Mouse (Mus musculus) spleen, adult 2 months (tissue): ENCODE results near the gene Hist1h3f. TPM values are rescaled to one million over a fixed set of nuclear protein-coding genes. Genes with fewer than 3 reads are reported as not detected.
A peak's percentile ranks its signal among the peaks of the same experiment; 100 is the strongest.

Experiments used
- DNase-seq, 2 experiments: peaks; one replicate each; pipeline versions ENCODE4 v3.0.0 to v3.0.0-alpha.2; 2012 to 2021; ENCODE audit warnings: low spot score in 2 of 2, low read depth in 1 of 2
- H3K27ac ChIP-seq: fragments of 200-500 bp; 2 replicates; pipeline ENCODE4 v1.5.1; 2012; ENCODE audit warnings: low read length, inconsistent platforms; ENCODE audit not compliant: insufficient read depth
- H3K27me3 ChIP-seq: fragments of 200-500 bp; 2 replicates; pipeline ENCODE4 v1.6.1; 2012; ENCODE audit warnings: mild to moderate bottlenecking, moderate library complexity, low read length, inconsistent platforms; ENCODE audit not compliant: control insufficient read depth, insufficient read depth
- H3K36me3 ChIP-seq: fragments of 200-500 bp; 2 replicates; pipeline ENCODE4 v1.6.1; 2012; ENCODE audit warnings: mild to moderate bottlenecking, low read length, inconsistent platforms; ENCODE audit not compliant: control insufficient read depth, insufficient read depth
- H3K4me1 ChIP-seq: fragments of 200-500 bp; 2 replicates; pipeline ENCODE4 v1.6.1; 2011; ENCODE audit warnings: inconsistent platforms; ENCODE audit not compliant: control insufficient read depth, insufficient read depth, insufficient read length
- H3K4me3 ChIP-seq: fragments of 200-500 bp; 2 replicates; pipeline ENCODE4 v1.5.1; 2011; ENCODE audit warnings: mild to moderate bottlenecking, inconsistent platforms; ENCODE audit not compliant: insufficient read depth, insufficient read length; ENCODE audit errors: extremely low read depth
- CTCF ChIP-seq: fragments of 200-500 bp; IDR thresholded peaks from 2 replicates; pipeline ENCODE4 v1.5.1; 2011; ENCODE audit warnings: mild to moderate bottlenecking, inconsistent platforms; ENCODE audit not compliant: insufficient read depth, insufficient read length, insufficient replicate concordance; ENCODE audit errors: extremely low read depth
- POLR2A ChIP-seq: fragments of 200-500 bp; IDR thresholded peaks from 2 replicates; pipeline ENCODE4 v1.6.1; 2011; ENCODE audit warnings: low read depth, low read length, inconsistent platforms
- WGBS: fragments of 180-500 bp; shearing (Covaris S2); methylation state at CpG from one replicate; pipeline ENCODE4 v1.1.7; 2018; 5-methylcytosine and 5-hydroxymethylcytosine counted together
- polyA plus RNA-seq: library from polyadenylated mRNA; depleted of rRNA; stranded (reverse); fragments of >200 nt; gene quantifications from 2 replicates; pipeline ENCODE4 v1.2.3, GENCODE M21; 2012

Gene Hist1h3f
- polyA plus RNA-seq, 1 experiment = 10.2 TPM

DNA sequence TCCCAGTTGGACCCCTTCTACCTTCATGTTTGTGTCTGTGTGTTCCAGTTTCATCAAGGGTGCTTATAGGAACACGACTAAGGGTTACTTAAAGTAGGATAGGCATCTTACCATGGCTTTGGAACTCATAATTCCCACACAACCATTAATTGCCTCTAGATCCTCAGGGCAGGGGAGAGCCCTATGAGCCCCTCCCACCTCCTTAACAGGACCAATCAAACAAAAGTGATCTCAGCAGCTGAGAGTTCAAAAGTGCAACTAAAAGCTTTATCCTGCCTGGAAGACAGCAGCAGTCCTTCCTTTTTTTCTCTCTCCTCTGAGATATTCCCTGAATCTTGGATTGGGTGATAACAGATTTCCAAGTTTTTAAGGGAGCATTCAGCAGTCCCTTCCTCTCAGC, 33.7 kb upstream of the Hist1h3f start:
- 60% methylated on average over 1 of the region's 1 CpGs for WGBS
- H3K27me3 ChIP-seq = no peaks in the 10 kb centered on the region
- DNase-seq = no peak

DNA sequence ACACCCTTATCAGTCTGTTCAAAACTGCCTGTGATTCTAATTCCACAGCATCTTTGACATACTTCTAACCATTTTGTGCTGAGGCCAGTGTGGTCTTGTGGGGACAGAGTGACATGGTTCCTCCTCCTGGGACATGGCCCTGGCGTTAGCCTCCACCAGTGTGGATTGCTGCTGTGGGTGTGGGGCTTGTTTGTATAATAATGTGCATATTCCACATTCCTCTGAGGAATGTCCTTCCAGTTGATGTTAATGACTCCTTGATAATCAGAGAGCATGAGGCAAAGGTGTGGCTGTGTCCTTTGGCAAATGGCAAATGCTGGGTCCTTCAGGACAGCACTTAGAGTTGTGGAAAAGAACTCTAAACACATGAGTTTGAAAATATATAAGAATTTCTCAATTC, 30.3 kb upstream of the Hist1h3f start:
- no peak overlapping the region for H3K27ac ChIP-seq
- no peaks in the 10 kb centered on the region for H3K36me3 ChIP-seq
- DNase-seq = no peak
- no peak for TF ChIP-seq CTCF
- no peak for TF ChIP-seq POLR2A
- no peaks in the 10 kb centered on the region for H3K4me1 ChIP-seq
- H3K4me3 ChIP-seq = no peak overlapping the region
- no peaks in the 10 kb centered on the region for H3K27me3 ChIP-seq
- WGBS = 97% methylated on average over 1 of the region's 1 CpGs

More for the DNA sequence above, 33.7 kb upstream of the Hist1h3f start:
- TF ChIP-seq CTCF = no peak
- H3K36me3 ChIP-seq = no peaks in the 10 kb centered on the region
- no peak overlapping the region for H3K4me3 ChIP-seq
- no peaks in the 10 kb centered on the region for H3K4me1 ChIP-seq
- no peak overlapping the region for H3K27ac ChIP-seq

DNA sequence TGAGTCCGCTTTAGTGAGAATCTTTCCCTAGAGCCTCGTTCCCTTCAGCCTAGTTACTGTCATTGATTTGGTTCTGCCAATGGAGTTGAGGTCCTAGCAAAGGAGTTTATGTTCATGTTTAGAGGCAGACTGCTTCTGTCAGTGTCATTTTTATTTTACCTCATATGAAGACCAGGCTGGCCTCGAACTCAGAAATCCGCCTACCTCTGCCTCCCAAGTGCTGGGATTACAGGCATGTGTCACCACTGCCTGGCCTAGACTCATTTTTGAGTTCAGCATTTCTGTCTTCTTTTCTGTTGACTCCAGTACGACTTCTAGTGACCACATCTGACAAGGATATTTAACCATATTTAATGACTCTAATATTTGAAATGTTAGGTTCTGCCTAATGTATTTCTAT, 28.6 kb upstream of the Hist1h3f start:
- Histone ChIP-seq H3K36me3 (no peaks in the 10 kb centered on the region), H3K27me3 (no peaks in the 10 kb centered on the region), H3K4me3 (no peak overlapping the region), H3K4me1 (no peaks in the 10 kb centered on the region), H3K27ac (no peak overlapping the region)
- WGBS = 86% methylated on average over 5 of the region's 5 CpGs
- TF ChIP-seq CTCF (no peak), POLR2A (no peak)
- DNase-seq = no peak

DNA sequence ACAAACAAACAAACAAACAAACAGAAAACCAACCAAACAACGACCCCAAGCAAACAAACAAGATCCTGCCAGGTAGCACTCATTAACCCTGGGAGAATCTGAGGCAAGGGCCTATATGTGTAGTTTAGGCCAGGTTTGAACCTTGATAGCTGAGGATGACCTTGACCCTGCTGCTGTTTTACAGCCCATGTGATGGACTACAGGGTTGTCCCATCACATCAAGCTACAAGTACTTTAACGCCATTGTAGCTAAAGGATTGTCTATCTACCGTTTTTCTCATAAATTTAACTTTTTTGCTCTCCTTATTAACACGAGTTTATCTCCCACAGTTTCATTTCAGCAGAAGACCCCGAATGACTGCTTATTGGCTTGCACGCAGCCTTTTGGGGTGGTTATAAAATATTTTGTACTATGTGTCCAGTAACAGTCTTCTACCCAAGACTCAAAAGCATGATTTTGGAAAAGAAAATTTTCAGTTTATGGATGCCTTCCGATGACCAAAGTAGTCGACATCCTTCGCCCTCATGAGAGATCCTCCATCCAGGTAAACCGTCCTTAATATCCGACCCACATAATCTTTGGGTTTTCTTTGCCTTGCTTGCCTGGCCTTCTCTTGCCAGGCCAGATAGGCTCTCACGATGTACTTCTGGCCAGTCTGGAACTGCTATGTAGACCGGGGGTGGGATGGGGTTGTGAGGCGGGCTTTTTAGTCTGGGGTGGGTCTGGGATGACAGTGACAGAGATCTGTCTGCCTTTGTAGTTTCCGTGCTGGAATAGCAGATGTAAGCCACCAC, 27.8 kb upstream of the Hist1h3f start:
- no peaks in the 10 kb centered on the region for H3K4me1 ChIP-seq
- H3K4me3 ChIP-seq = no peak overlapping the region
- no peaks in the 10 kb centered on the region for H3K27me3 ChIP-seq
- WGBS = 72% methylated on average over 15 of the region's 15 CpGs
- no peaks in the 10 kb centered on the region for H3K36me3 ChIP-seq
- TF ChIP-seq CTCF = no peak
- no peak for TF ChIP-seq POLR2A
- no peak for DNase-seq
- no peak overlapping the region for H3K27ac ChIP-seq

DNA sequence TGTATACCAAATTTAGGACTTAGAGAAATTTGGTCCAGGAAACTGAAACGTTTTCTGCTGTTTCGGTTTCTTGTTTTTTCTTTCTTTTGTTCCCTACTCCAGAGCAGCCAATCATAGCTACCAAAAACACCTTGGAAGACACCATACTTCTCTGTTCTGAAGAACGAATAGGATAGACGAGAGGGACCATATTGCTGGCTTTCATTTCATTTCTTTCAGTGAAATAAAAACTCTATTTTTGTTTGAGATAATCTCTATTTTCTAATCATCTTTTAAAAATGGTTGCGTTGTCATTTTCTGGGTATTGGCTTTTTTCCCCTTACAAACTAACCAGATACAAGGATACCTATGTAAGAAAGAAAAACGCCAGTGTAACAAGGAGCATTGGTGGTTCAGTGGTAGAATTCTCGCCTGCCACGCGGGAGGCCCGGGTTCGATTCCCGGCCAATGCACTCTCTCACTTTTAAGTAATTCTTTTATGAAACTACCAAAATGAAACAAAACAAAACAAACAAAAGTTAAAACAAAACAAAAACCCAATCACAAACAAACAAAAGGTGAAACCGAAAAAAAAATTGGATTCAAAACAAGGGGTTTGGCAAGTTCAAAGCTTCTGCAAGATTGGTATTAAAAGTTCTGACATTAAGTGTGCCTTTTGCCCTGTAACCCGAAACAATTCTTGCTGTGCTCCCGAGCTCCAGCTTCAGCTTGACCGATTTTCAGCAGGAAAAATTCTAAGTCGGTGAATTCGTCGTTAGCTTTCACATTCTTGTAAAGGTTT, 26.8 kb upstream of the Hist1h3f start:
- Histone ChIP-seq H3K27me3 (no peaks in the 10 kb centered on the region), H3K4me3 (peak overlapping the region; percentile 66), H3K36me3 (no peaks in the 10 kb centered on the region), H3K27ac (no peak overlapping the region), H3K4me1 (no peaks in the 10 kb centered on the region)
- under 1% methylated on average over 19 of the region's 19 CpGs for WGBS
- no peak for TF ChIP-seq CTCF
- no peak for TF ChIP-seq POLR2A
- DNase-seq = peak; percentile 64 to 65

DNA sequence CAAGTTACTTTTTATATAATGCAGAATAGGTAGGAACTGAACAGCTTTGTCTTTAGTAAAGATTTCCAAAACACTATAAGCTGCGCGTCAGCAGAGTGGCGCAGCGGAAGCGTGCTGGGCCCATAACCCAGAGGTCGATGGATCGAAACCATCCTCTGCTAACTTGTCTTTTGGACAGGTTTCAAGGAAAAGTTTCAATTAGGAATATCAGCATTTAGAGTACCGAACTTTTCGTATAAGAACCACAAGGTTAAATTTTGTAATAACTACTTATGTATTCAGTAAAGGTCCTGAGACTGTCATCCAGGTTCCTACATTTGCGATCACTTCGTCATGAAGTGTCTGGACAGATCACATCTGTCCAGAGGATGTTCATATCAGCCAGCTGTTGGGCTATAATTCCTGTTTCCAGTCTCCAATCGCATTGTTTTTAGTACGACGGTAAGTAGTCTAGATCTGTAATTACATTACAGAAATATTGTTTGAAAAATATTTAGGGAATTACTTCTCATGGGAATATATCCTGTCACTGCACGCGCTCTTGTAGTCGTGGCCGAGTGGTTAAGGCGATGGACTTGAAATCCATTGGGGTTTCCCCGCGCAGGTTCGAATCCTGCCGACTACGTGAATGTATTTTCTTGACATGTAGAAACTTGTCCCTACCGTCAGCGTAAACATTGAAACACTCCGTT, 26.1 kb upstream of the Hist1h3f start:
- peak; percentile 71 to 77 for DNase-seq
- H3K27ac ChIP-seq = no peak overlapping the region

DNA sequence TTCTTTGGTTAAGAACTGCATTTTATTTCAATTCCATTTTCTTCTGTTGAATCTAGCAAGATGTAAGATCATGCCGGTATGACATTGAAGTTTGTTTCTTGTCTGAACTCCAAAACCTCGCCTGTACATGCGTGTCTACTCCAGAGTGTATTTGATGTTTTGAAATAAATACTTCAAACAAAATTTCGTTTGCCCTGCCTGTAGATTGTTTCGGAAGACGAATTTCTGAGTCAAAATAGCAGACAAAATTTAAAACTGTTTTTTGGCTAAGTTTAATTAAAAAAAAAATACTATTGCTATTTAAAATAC, 25.6 kb upstream of the Hist1h3f start:
- no peak overlapping the region for H3K27ac ChIP-seq

More for the DNA sequence above, 26.1 kb upstream of the Hist1h3f start:
- H3K36me3 ChIP-seq = no peaks in the 10 kb centered on the region
- H3K4me3 ChIP-seq = peak overlapping the region; percentile 66
- no peaks in the 10 kb centered on the region for H3K4me1 ChIP-seq
- H3K27me3 ChIP-seq = no peaks in the 10 kb centered on the region
- TF ChIP-seq CTCF (no peak), POLR2A (no peak)
- WGBS = under 1% methylated on average over 27 of the region's 27 CpGs

More for the DNA sequence above, 25.6 kb upstream of the Hist1h3f start:
- Histone ChIP-seq H3K4me3 (peak overlapping the region; percentile 44; the same call in 1 of the 2 replicates), H3K36me3 (no peaks in the 10 kb centered on the region), H3K4me1 (no peaks in the 10 kb centered on the region), H3K27me3 (no peaks in the 10 kb centered on the region)
- WGBS = under 1% methylated on average over 6 of the region's 6 CpGs
- DNase-seq = no peak
- TF ChIP-seq CTCF = no peak
- TF ChIP-seq POLR2A = no peak
